Mouse (Mus musculus) CH12.LX (cell line): ENCODE data around the gene 8030411F24Rik. TPM values are rescaled to one million over a fixed set of nuclear protein-coding genes. Genes with fewer than 3 reads are reported as not detected.

Experiments used
- DNase-seq: peaks from one replicate; pipeline ENCODE4 v3.0.0-alpha.2; 2013; ENCODE audit errors: extremely low read depth
- H3K27ac ChIP-seq: 2 replicates; pipeline ENCODE4 v1.5.1; 2012; ENCODE audit warnings: low read depth, mild to moderate bottlenecking, control low read depth, moderate library complexity; ENCODE audit not compliant: insufficient read depth
- H3K27me3 ChIP-seq: replicated peaks from 2 replicates; pipeline ENCODE3; 2012; ENCODE audit warnings: inconsistent platforms
- H3K36me3 ChIP-seq, 2 experiments: replicated peaks in 1 of 2; 2 replicates each; pipeline versions ENCODE3 to v1.6.1; 2012; ENCODE audit warnings: inconsistent platforms in 1 of 2, low read length in 1 of 2, mild to moderate bottlenecking in 1 of 2, mixed read lengths in 1 of 2, moderate library complexity in 1 of 2; ENCODE audit not compliant: control insufficient read depth in 1 of 2, insufficient read depth in 1 of 2
- H3K4me1 ChIP-seq, 2 experiments: 2 replicates each; pipeline ENCODE4 v1.6.1; 2012; ENCODE audit warnings: inconsistent platforms in 1 of 2, moderate library complexity in 1 of 2; ENCODE audit not compliant: insufficient read depth in 2 of 2, control insufficient read depth in 1 of 2
- H3K4me2 ChIP-seq: 2 replicates; pipeline ENCODE4 v1.6.1; 2012; ENCODE audit warnings: low read depth, mild to moderate bottlenecking, control low read depth; ENCODE audit not compliant: poor library complexity, insufficient read depth, severe bottlenecking
- H3K4me3 ChIP-seq, 3 experiments: fragments of 150-350 bp in 1 of 3; sonication (generic) in 1 of 3; replicated peaks in 1 of 3; 2 replicates each; pipeline versions ENCODE3 to v1.5.1; 2011 to 2012; ENCODE audit warnings: low read depth in 2 of 3, low read length in 2 of 3, mild to moderate bottlenecking in 2 of 3, moderate library complexity in 2 of 3, control low read depth in 1 of 3, improper control_type of control experiment in 1 of 3, inconsistent platforms in 1 of 3, mixed read lengths in 1 of 3; ENCODE audit not compliant: poor library complexity in 1 of 3
- H3K79me2 ChIP-seq: replicated peaks from 2 replicates; pipeline ENCODE4 v1.6.1; 2012; ENCODE audit warnings: mild to moderate bottlenecking, moderate library complexity; ENCODE audit not compliant: control insufficient read depth, poor library complexity, insufficient read depth, severe bottlenecking; ENCODE audit errors: extremely low read depth
- H3K9ac ChIP-seq: 2 replicates; pipeline ENCODE4 v1.6.1; 2012; ENCODE audit warnings: low read depth, mild to moderate bottlenecking, control low read depth, moderate library complexity; ENCODE audit not compliant: insufficient read depth
- H3K9me3 ChIP-seq: replicated peaks from 2 replicates; pipeline ENCODE3; 2012; ENCODE audit warnings: low read length, inconsistent platforms, mixed read lengths
- ELF1 ChIP-seq: IDR thresholded peaks from 2 replicates; pipeline ENCODE4 v1.6.1; 2014; ENCODE audit warnings: low read depth, mild to moderate bottlenecking, inconsistent platforms, low read length, improper control_type of control experiment
- ETS1 ChIP-seq: conservative IDR thresholded peaks from 2 replicates; pipeline ENCODE4 v1.6.1; 2012; ENCODE audit warnings: low read depth, mild to moderate bottlenecking, inconsistent platforms, low read length, improper control_type of control experiment, moderate library complexity
- JUN ChIP-seq: IDR thresholded peaks from 2 replicates; pipeline ENCODE4 v1.6.1; 2011; ENCODE audit warnings: low read depth, mild to moderate bottlenecking, low read length, improper control_type of control experiment, moderate library complexity; ENCODE audit not compliant: insufficient read depth
- JUND ChIP-seq: conservative IDR thresholded peaks from 2 replicates; pipeline ENCODE4 v1.6.1; 2011; ENCODE audit warnings: low read depth, low read length, improper control_type of control experiment
- KAT2A ChIP-seq: IDR thresholded peaks from 2 replicates; pipeline ENCODE4 v1.6.1; 2012; ENCODE audit warnings: low read length, improper control_type of control experiment, inconsistent platforms; ENCODE audit not compliant: insufficient replicate concordance
- MEF2A ChIP-seq: IDR thresholded peaks from 2 replicates; pipeline ENCODE4 v1.6.1; 2014; ENCODE audit warnings: low read depth, mild to moderate bottlenecking, inconsistent platforms, low read length, improper control_type of control experiment, borderline replicate concordance
- MYC ChIP-seq: IDR thresholded peaks from 2 replicates; pipeline ENCODE4 v1.6.1; 2011; ENCODE audit warnings: low read depth, mild to moderate bottlenecking, improper control_type of control experiment, low read length
- NRF1 ChIP-seq: IDR thresholded peaks from 2 replicates; pipeline ENCODE4 v1.6.1; 2014; ENCODE audit warnings: low read depth, mild to moderate bottlenecking, inconsistent platforms, low read length, improper control_type of control experiment, moderate library complexity
- POLR2A ChIP-seq: IDR thresholded peaks from 2 replicates; pipeline ENCODE4 v1.6.1; 2011; ENCODE audit warnings: low read depth, mild to moderate bottlenecking, improper control_type of control experiment, low read length
- RAD21 ChIP-seq: IDR thresholded peaks from 2 replicates; pipeline ENCODE4 v1.6.1; 2011; ENCODE audit warnings: low read depth, mild to moderate bottlenecking, low read length, improper control_type of control experiment, moderate library complexity
- SMC3 ChIP-seq: IDR thresholded peaks from 2 replicates; pipeline ENCODE4 v1.6.1; 2011; ENCODE audit warnings: low read depth, low read length, improper control_type of control experiment
- TBP ChIP-seq: conservative IDR thresholded peaks from 2 replicates; pipeline ENCODE4 v1.6.1; 2011; ENCODE audit warnings: low read depth, low read length, improper control_type of control experiment
- TCF12 ChIP-seq: IDR thresholded peaks from 2 replicates; pipeline ENCODE4 v1.6.1; 2014; ENCODE audit warnings: low read depth, mild to moderate bottlenecking, inconsistent platforms, low read length, improper control_type of control experiment
- UBTF ChIP-seq: IDR thresholded peaks from 2 replicates; pipeline ENCODE4 v1.6.1; 2012; ENCODE audit warnings: low read depth, mild to moderate bottlenecking, inconsistent platforms, low read length, improper control_type of control experiment, moderate library complexity
- USF1 ChIP-seq: IDR thresholded peaks from 2 replicates; pipeline ENCODE4 v1.6.1; 2014; ENCODE audit warnings: low read depth, mild to moderate bottlenecking, inconsistent platforms, low read length, improper control_type of control experiment
- ZKSCAN1 ChIP-seq: IDR thresholded peaks from 2 replicates; pipeline ENCODE4 v1.6.1; 2012; ENCODE audit warnings: low read depth, inconsistent platforms, low read length, improper control_type of control experiment, borderline replicate concordance
- ZNF384 ChIP-seq: IDR thresholded peaks from 2 replicates; pipeline ENCODE4 v1.6.1; 2012; ENCODE audit warnings: low read depth, low read length, improper control_type of control experiment, inconsistent platforms
- dilution Hi-C: fragments of 300-500 bp; cut with MboI; formaldehyde crosslinking; loops from 2 replicates; pipeline ENCODE4 v1.14.3; 2020; ENCODE audit warnings: low sequenced_read_pairs; ENCODE audit not compliant: extremely low pct_unique_long_range_greater_than_20kb, extremely low pct_ligation_motif_present
- in situ Hi-C: fragments of 300-500 bp; cut with MboI; formaldehyde crosslinking; loops from 3 replicates; pipeline ENCODE4 v1.14.3; 2019; ENCODE audit warnings: low sequenced_read_pairs, low pct_ligation_motif_present, low pct_unique_long_range_greater_than_20kb, mixed read lengths
- polyA plus RNA-seq: library from polyadenylated mRNA; unstranded; fragments of >175 nt; gene quantifications from 2 replicates; pipeline ENCODE4 v1.2.1, GENCODE M21; 2012; ENCODE audit warnings: low read depth; ENCODE audit not compliant: insufficient read length
- total RNA-seq, 2 experiments: library from RNA; depleted of rRNA; stranded (reverse); fragments of 300-350 nt in 1 of 2; fragments of >200 nt in 1 of 2; gene quantifications; 2 replicates each; pipeline ENCODE4 v1.2.3; 2012 to 2014

8030411F24Rik gene
- total and polyA plus RNA-seq, 3 experiments, result not detected

- DNase-seq, result no peak
- Histone ChIP-seq H3K4me3 (no peak within 1 kb of the TSS), H3K4me2 (no peak within 1 kb of the TSS), H3K36me3 (no peaks in the 10 kb centered on the region), H3K9me3 (no peaks in the 10 kb centered on the region), H3K27ac (no peak within 1 kb of the TSS), H3K27me3 (no peaks in the 10 kb centered on the region), H3K4me1 (no peaks in the 10 kb centered on the region), H3K79me2 (no peaks in the 10 kb centered on the region), H3K9ac (no peak within 1 kb of the TSS)
- dilution Hi-C loops, result no loop called here
- in situ Hi-C loops, result no loop called here
- no peak for TF ChIP-seq ZKSCAN1
- TF ChIP-seq JUN, result no peak
- no peak for TF ChIP-seq MYC
- no peak for TF ChIP-seq POLR2A
- no peak for TF ChIP-seq ZNF384
- TF ChIP-seq MEF2A, result no peak
- no peak for TF ChIP-seq KAT2A
- TF ChIP-seq TBP, result no peak
- no peak for TF ChIP-seq UBTF
- no peak for TF ChIP-seq ETS1
- no peak for TF ChIP-seq ELF1
- TF ChIP-seq RAD21, result no peak
- TF ChIP-seq TCF12, result no peak
- TF ChIP-seq SMC3, result no peak
- no peak for TF ChIP-seq NRF1
- no peak for TF ChIP-seq USF1
Observed at GRCm38 (mm10) chr2:148798485-148798884, 16.7 kb downstream of the 8030411F24Rik start, which contains the start of gene Cst8. Cst8 (plus strand) TSS chr2:148798785.

GRCm38 (mm10) chr2:148801491-148801921 lies 19.7 kb downstream of the 8030411F24Rik start:
- H3K9ac ChIP-seq, result no peak overlapping the region
- H3K4me2 ChIP-seq, result no peak overlapping the region
- no peak overlapping the region for H3K27ac ChIP-seq
- no peaks in the 10 kb centered on the region for H3K9me3 ChIP-seq
- dilution Hi-C loops, result no loop called here
- no peaks in the 10 kb centered on the region for H3K27me3 ChIP-seq
- no peak overlapping the region for H3K4me3 ChIP-seq
- TF ChIP-seq JUN (no peak), JUND (no peak), TCF12 (no peak), MEF2A (no peak)
- no peak for DNase-seq
- H3K79me2 ChIP-seq, result no peaks in the 10 kb centered on the region
- H3K36me3 ChIP-seq, result no peaks in the 10 kb centered on the region
- in situ Hi-C loops, result no loop called here
- H3K4me1 ChIP-seq, result no peaks in the 10 kb centered on the region
